Mouse (Mus musculus) CH12.LX (cell line): Measurements from ENCODE around the gene Sstr3.

Experiments used
- BHLHE40 ChIP-seq: IDR thresholded peaks from 2 replicates; pipeline ENCODE4 v1.6.1; 2011; ENCODE audit warnings: mild to moderate bottlenecking, low read depth, low read length, improper control_type of control experiment
- CTCF ChIP-seq, 2 experiments: IDR thresholded peaks in 1 of 2; conservative IDR thresholded peaks in 1 of 2; 2 replicates each; pipeline ENCODE4 v1.5.1; 2011 to 2012; ENCODE audit warnings: low read depth in 2 of 2, low read length in 2 of 2, improper control_type of control experiment in 1 of 2, inconsistent platforms in 1 of 2, mild to moderate bottlenecking in 1 of 2, moderate library complexity in 1 of 2
- EP300 ChIP-seq: IDR thresholded peaks from 2 replicates; pipeline ENCODE4 v1.6.1; 2011; ENCODE audit warnings: low read length, improper control_type of control experiment
- GABPA ChIP-seq: IDR thresholded peaks from 2 replicates; pipeline ENCODE4 v1.6.1; 2012; ENCODE audit warnings: low read depth, low read length, improper control_type of control experiment, inconsistent platforms; ENCODE audit not compliant: insufficient replicate concordance
- MAX ChIP-seq: IDR thresholded peaks from 2 replicates; pipeline ENCODE4 v1.6.1; 2011; ENCODE audit warnings: low read length, improper control_type of control experiment
- MEF2A ChIP-seq: IDR thresholded peaks from 2 replicates; pipeline ENCODE4 v1.6.1; 2014; ENCODE audit warnings: low read depth, mild to moderate bottlenecking, inconsistent platforms, low read length, improper control_type of control experiment, borderline replicate concordance
- RCOR1 ChIP-seq: conservative IDR thresholded peaks from 2 replicates; pipeline ENCODE4 v1.6.1; 2012; ENCODE audit warnings: low read depth, mild to moderate bottlenecking, inconsistent platforms, low read length, improper control_type of control experiment
- UBTF ChIP-seq: IDR thresholded peaks from 2 replicates; pipeline ENCODE4 v1.6.1; 2012; ENCODE audit warnings: low read depth, mild to moderate bottlenecking, inconsistent platforms, low read length, improper control_type of control experiment, moderate library complexity
- USF2 ChIP-seq: conservative IDR thresholded peaks from 2 replicates; pipeline ENCODE4 v1.6.1; 2011; ENCODE audit warnings: low read depth, low read length, improper control_type of control experiment
- ZKSCAN1 ChIP-seq: IDR thresholded peaks from 2 replicates; pipeline ENCODE4 v1.6.1; 2012; ENCODE audit warnings: low read depth, inconsistent platforms, low read length, improper control_type of control experiment, borderline replicate concordance
- ZNF384 ChIP-seq: IDR thresholded peaks from 2 replicates; pipeline ENCODE4 v1.6.1; 2012; ENCODE audit warnings: low read depth, low read length, improper control_type of control experiment, inconsistent platforms

DNA sequence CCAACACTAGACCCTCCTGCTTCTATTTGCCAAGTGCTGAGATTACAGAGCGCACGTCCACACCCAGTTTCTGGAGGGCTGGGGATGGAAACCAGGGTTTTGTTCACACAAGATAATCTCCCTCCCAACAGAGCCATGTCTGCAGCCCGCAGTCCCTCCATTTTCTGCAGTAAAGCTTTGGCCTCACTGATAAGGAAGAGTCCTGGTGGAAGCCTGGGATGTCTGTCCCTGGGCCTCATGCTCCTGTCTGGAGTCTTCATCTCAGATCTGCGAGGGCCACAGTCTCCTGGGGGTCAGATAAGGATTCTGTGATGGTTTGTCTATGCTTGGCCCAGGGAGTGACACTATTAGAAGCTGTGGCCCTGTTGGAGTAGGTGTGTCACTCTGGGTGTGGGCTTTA lies 43.6 kb upstream of the Sstr3 start:
- TF ChIP-seq EP300 (no peak), USF2 (no peak), CTCF (conservative IDR thresholded peaks at IDR 0.05 in 1 of 2, IDR thresholded peaks at IDR 0.05 in 1 of 2; ENCODE audit: low read depth in 2 of 2, low read length in 2 of 2) (no peak), UBTF (no peak), ZNF384 (no peak), RCOR1 (no peak), MAX (no peak), BHLHE40 (no peak), MEF2A (no peak), ZKSCAN1 (no peak), GABPA (no peak)
